Mouse (Mus musculus): ENCODE measurements around the gene Map1b. TPM values are rescaled to one million over a fixed set of nuclear protein-coding genes. Genes with fewer than 3 reads are reported as not detected.

Gene Map1b
- 0.02 and 0.94 TPM in 2 replicates for total RNA-seq (2015)
- 0.04 and 0.10 TPM in 2 replicates for total RNA-seq (2017)

GRCm38 (mm10) chr13:99516448-99516881 lies at the start of gene Map1b:
TSS of gene Map1b (minus strand) at chr13:99516540.
- peak; percentile 40; the same call in 1 of the 2 replicates for ATAC-seq (replicated peaks; ENCODE audit: poor library complexity)

- no peak for ATAC-seq (replicated peaks; ENCODE audit: poor library complexity)
Observed at GRCm38 (mm10) chr13:99564346-99564745, 48.0 kb upstream of the Map1b start.

- ATAC-seq (replicated peaks; ENCODE audit: poor library complexity): no peak
Observed at GRCm38 (mm10) chr13:99563021-99563420, 46.7 kb upstream of the Map1b start.

- no peak for ATAC-seq (replicated peaks; ENCODE audit: poor library complexity)
Observed at GRCm38 (mm10) chr13:99561843-99562550, 45.7 kb upstream of the Map1b start.

GRCm38 (mm10) chr13:99560674-99561639 lies 44.6 kb upstream of the Map1b start:
- no peak for ATAC-seq (replicated peaks; ENCODE audit: poor library complexity)

GRCm38 (mm10) chr13:99558216-99558906 lies 42.0 kb upstream of the Map1b start:
- no peak for ATAC-seq (replicated peaks; ENCODE audit: poor library complexity)

- ATAC-seq (replicated peaks; ENCODE audit: poor library complexity): no peak
Observed at GRCm38 (mm10) chr13:99557813-99558212, 41.5 kb upstream of the Map1b start.

- no peak for ATAC-seq (replicated peaks; ENCODE audit: poor library complexity)
Observed at GRCm38 (mm10) chr13:99557331-99557730, 41.0 kb upstream of the Map1b start.

GRCm38 (mm10) chr13:99554960-99555359 lies 38.6 kb upstream of the Map1b start:
- ATAC-seq (replicated peaks; ENCODE audit: poor library complexity): no peak

- no peak for ATAC-seq (replicated peaks; ENCODE audit: poor library complexity)
Observed at GRCm38 (mm10) chr13:99554466-99554865, 38.1 kb upstream of the Map1b start.

- ATAC-seq (replicated peaks; ENCODE audit: poor library complexity): no peak
Observed at GRCm38 (mm10) chr13:99552381-99552780, 36.0 kb upstream of the Map1b start.

- no peak for ATAC-seq (replicated peaks; ENCODE audit: poor library complexity)
Observed at GRCm38 (mm10) chr13:99550679-99551369, 34.5 kb upstream of the Map1b start.

- ATAC-seq (replicated peaks; ENCODE audit: poor library complexity): no peak
Observed at GRCm38 (mm10) chr13:99550060-99550459, 33.7 kb upstream of the Map1b start.

- no peak for ATAC-seq (replicated peaks; ENCODE audit: poor library complexity)
Observed at GRCm38 (mm10) chr13:99549584-99549983, 33.2 kb upstream of the Map1b start.

- no peak for ATAC-seq (replicated peaks; ENCODE audit: poor library complexity)
Observed at GRCm38 (mm10) chr13:99546832-99547231, 30.5 kb upstream of the Map1b start.

- no peak for ATAC-seq (replicated peaks; ENCODE audit: poor library complexity)
Observed at GRCm38 (mm10) chr13:99545201-99545600, 28.9 kb upstream of the Map1b start.

- ATAC-seq (replicated peaks; ENCODE audit: poor library complexity): no peak
Observed at GRCm38 (mm10) chr13:99541429-99542267, 25.3 kb upstream of the Map1b start.

GRCm38 (mm10) chr13:99539288-99539687 lies 22.9 kb upstream of the Map1b start:
- no peak for ATAC-seq (replicated peaks; ENCODE audit: poor library complexity)

- ATAC-seq (replicated peaks; ENCODE audit: poor library complexity): no peak
Observed at GRCm38 (mm10) chr13:99538851-99539250, 22.5 kb upstream of the Map1b start.
